Mouse (Mus musculus): ENCODE results near the gene Sept5. TPM values are rescaled to one million over a fixed set of nuclear protein-coding genes. Genes with fewer than 3 reads are reported as not detected.
A peak's percentile ranks its signal among the peaks of the same experiment; 100 is the strongest.

Gene Sept5
- polyA plus RNA-seq, 1 experiment from 2014 or later: 149 TPM

GRCm38 (mm10) chr16:18598006-18598405 is 31.7 kb downstream of the Sept5 start:
- no peak overlapping the region for H3K4me2 ChIP-seq (replicated peaks)
- WGBS: 85% methylated on average over 3 of the region's 3 CpGs
- no peak overlapping the region for H3K9ac ChIP-seq (replicated peaks)
- no peak overlapping the region for H3K4me3 ChIP-seq (replicated peaks)
- no peak for ATAC-seq
- H3K27ac ChIP-seq: no peak overlapping the region
- H3K27me3 ChIP-seq: peaks cover 35% of the 10 kb centered on the region
- H3K4me1 ChIP-seq (replicated peaks): no peaks in the 10 kb centered on the region
- H3K36me3 ChIP-seq: no peaks in the 10 kb centered on the region
- no peaks in the 10 kb centered on the region for H3K9me3 ChIP-seq

- WGBS: 29% methylated on average over 5 of the region's 5 CpGs
Measured at GRCm38 (mm10) chr16:18596255-18596654, 33.5 kb downstream of the Sept5 start.

GRCm38 (mm10) chr16:18593930-18594329 is 35.8 kb downstream of the Sept5 start:
- no peaks in the 10 kb centered on the region for H3K36me3 ChIP-seq
- 77% methylated on average over 2 of the region's 2 CpGs for WGBS

More at GRCm38 (mm10) chr16:18596255-18596654, 33.5 kb downstream of the Sept5 start:
- peaks cover 50% of the 10 kb centered on the region for H3K27me3 ChIP-seq
- H3K9me3 ChIP-seq: no peaks in the 10 kb centered on the region
- no peak overlapping the region for H3K9ac ChIP-seq (replicated peaks)
- no peaks in the 10 kb centered on the region for H3K36me3 ChIP-seq
- H3K4me2 ChIP-seq (replicated peaks): no peak overlapping the region
- no peak overlapping the region for H3K4me3 ChIP-seq (replicated peaks)
- ATAC-seq: no peak
- no peak overlapping the region for H3K27ac ChIP-seq
- H3K4me1 ChIP-seq (replicated peaks): peaks cover 6% of the 10 kb centered on the region

GRCm38 (mm10) chr16:18591047-18592018 is 38.4 kb downstream of the Sept5 start:
- Histone ChIP-seq H3K9me3 (no peaks in the 10 kb centered on the region), H3K4me3 (replicated peaks) (peak overlapping the region; percentile 20), H3K27ac (no peak overlapping the region), H3K4me2 (replicated peaks) (peak overlapping the region; percentile 37), H3K9ac (replicated peaks) (no peak overlapping the region; the same call in 1 of the 2 replicates), H3K27me3 (peaks cover 92% of the 10 kb centered on the region), H3K4me1 (replicated peaks) (peaks cover 35% of the 10 kb centered on the region), H3K36me3 (no peaks in the 10 kb centered on the region)
- WGBS: under 1% methylated on average over 59 of the region's 59 CpGs
- ATAC-seq: peak; percentile 25; the same call in 1 of the 2 replicates

More at GRCm38 (mm10) chr16:18593930-18594329, 35.8 kb downstream of the Sept5 start:
- Histone ChIP-seq H3K9me3 (no peaks in the 10 kb centered on the region), H3K4me1 (replicated peaks) (peaks cover 16% of the 10 kb centered on the region), H3K4me3 (replicated peaks) (no peak overlapping the region), H3K4me2 (replicated peaks) (no peak overlapping the region), H3K27ac (no peak overlapping the region), H3K27me3 (peaks cover 73% of the 10 kb centered on the region), H3K9ac (replicated peaks) (no peak overlapping the region)
- no peak for ATAC-seq

- no peaks in the 10 kb centered on the region for H3K36me3 ChIP-seq
- WGBS: 2% methylated on average over 48 of the region's 48 CpGs
- no peak within 1 kb of the TSS for H3K27ac ChIP-seq
- H3K27me3 ChIP-seq: peaks cover 94% of the 10 kb centered on the region
- H3K9me3 ChIP-seq: no peaks in the 10 kb centered on the region
- H3K4me1 ChIP-seq (replicated peaks): peaks cover 44% of the 10 kb centered on the region
- no peak for ATAC-seq
- H3K4me2 ChIP-seq (replicated peaks): peak within 1 kb of the TSS; percentile 44
- H3K4me3 ChIP-seq (replicated peaks): peak within 1 kb of the TSS; percentile 20
- no peak within 1 kb of the TSS; the same call in 1 of the 2 replicates for H3K9ac ChIP-seq (replicated peaks)
Measured at GRCm38 (mm10) chr16:18589804-18590790, 39.7 kb downstream of the Sept5 start, which contains the start of gene Tbx1. Gene Tbx1, minus strand, starts transcription at chr16:18590671.

- Histone ChIP-seq H3K4me3 (replicated peaks) (no peak overlapping the region), H3K9me3 (no peaks in the 10 kb centered on the region), H3K4me2 (replicated peaks) (no peak overlapping the region), H3K27ac (no peak overlapping the region), H3K4me1 (replicated peaks) (peaks cover 44% of the 10 kb centered on the region), H3K9ac (replicated peaks) (no peak overlapping the region), H3K27me3 (peaks cover 97% of the 10 kb centered on the region), H3K36me3 (no peaks in the 10 kb centered on the region)
- ATAC-seq: no peak
- WGBS: 8% methylated on average over 9 of the region's 9 CpGs
Measured at GRCm38 (mm10) chr16:18589080-18589621, 40.6 kb downstream of the Sept5 start.

- H3K4me2 ChIP-seq (replicated peaks): 0 out of 2 replicates have a peak overlapping the region, but pooled peaks have one; percentile 25
- no peaks in the 10 kb centered on the region for H3K36me3 ChIP-seq
- no peaks in the 10 kb centered on the region for H3K9me3 ChIP-seq
- no peak overlapping the region for H3K27ac ChIP-seq
- H3K27me3 ChIP-seq: peaks cover 97% of the 10 kb centered on the region
- no peak overlapping the region for H3K9ac ChIP-seq (replicated peaks)
- no peak for ATAC-seq
- under 1% methylated on average over 31 of the region's 31 CpGs for WGBS
- H3K4me1 ChIP-seq (replicated peaks): peaks cover 44% of the 10 kb centered on the region
- no peak overlapping the region for H3K4me3 ChIP-seq (replicated peaks)
Measured at GRCm38 (mm10) chr16:18588738-18589055, 41.1 kb downstream of the Sept5 start.

- Histone ChIP-seq H3K36me3 (no peaks in the 10 kb centered on the region), H3K27me3 (peaks cover 97% of the 10 kb centered on the region), H3K4me1 (replicated peaks) (peaks cover 44% of the 10 kb centered on the region), H3K27ac (no peak overlapping the region), H3K4me3 (replicated peaks) (peak overlapping the region; percentile 22), H3K9ac (replicated peaks) (no peak overlapping the region), H3K9me3 (no peaks in the 10 kb centered on the region), H3K4me2 (replicated peaks) (peak overlapping the region; percentile 25)
- ATAC-seq: 0 out of 2 replicates have a peak, but pooled peaks have one; percentile 21
- 1% methylated on average over 57 of the region's 57 CpGs for WGBS
Measured at GRCm38 (mm10) chr16:18587847-18588737, 41.7 kb downstream of the Sept5 start.

- H3K4me1 ChIP-seq (replicated peaks): peaks cover 52% of the 10 kb centered on the region
Measured at GRCm38 (mm10) chr16:18586906-18587546, 42.7 kb downstream of the Sept5 start.

GRCm38 (mm10) chr16:18586076-18586905 is 43.5 kb downstream of the Sept5 start:
- under 1% methylated on average over 81 of the region's 83 CpGs for WGBS
- Histone ChIP-seq H3K27ac (no peak overlapping the region), H3K9me3 (no peaks in the 10 kb centered on the region), H3K9ac (replicated peaks) (no peak overlapping the region), H3K4me1 (replicated peaks) (peaks cover 54% of the 10 kb centered on the region), H3K27me3 (peaks cover 100% of the 10 kb centered on the region), H3K4me2 (replicated peaks) (peak overlapping the region; percentile 57), H3K36me3 (no peaks in the 10 kb centered on the region), H3K4me3 (replicated peaks) (peak overlapping the region; percentile 38)
- ATAC-seq: no peak

More at GRCm38 (mm10) chr16:18586906-18587546, 42.7 kb downstream of the Sept5 start:
- Histone ChIP-seq H3K27me3 (peaks cover 100% of the 10 kb centered on the region), H3K4me3 (replicated peaks) (peak overlapping the region; percentile 38), H3K27ac (no peak overlapping the region), H3K9ac (replicated peaks) (no peak overlapping the region), H3K4me2 (replicated peaks) (peak overlapping the region; percentile 57), H3K36me3 (no peaks in the 10 kb centered on the region), H3K9me3 (no peaks in the 10 kb centered on the region)
- 2% methylated on average over 23 of the region's 62 CpGs for WGBS
- no peak for ATAC-seq
